Mouse (Mus musculus): ENCODE data around the gene Pip4k2b. TPM values are rescaled to one million over a fixed set of nuclear protein-coding genes. Genes with fewer than 3 reads are reported as not detected.
"Not testable (repeated sequence)": the region's sequence is repeated elsewhere in the genome, so short reads cannot be mapped to it uniquely, and the experiment has no call there.

The Pip4k2b gene
- 0.43 and 0.63 TPM in 2 replicates for polyA plus RNA-seq (2015; fragmentation: Nextera tagmentation; extraction: Ambion mirVana)

DNA sequence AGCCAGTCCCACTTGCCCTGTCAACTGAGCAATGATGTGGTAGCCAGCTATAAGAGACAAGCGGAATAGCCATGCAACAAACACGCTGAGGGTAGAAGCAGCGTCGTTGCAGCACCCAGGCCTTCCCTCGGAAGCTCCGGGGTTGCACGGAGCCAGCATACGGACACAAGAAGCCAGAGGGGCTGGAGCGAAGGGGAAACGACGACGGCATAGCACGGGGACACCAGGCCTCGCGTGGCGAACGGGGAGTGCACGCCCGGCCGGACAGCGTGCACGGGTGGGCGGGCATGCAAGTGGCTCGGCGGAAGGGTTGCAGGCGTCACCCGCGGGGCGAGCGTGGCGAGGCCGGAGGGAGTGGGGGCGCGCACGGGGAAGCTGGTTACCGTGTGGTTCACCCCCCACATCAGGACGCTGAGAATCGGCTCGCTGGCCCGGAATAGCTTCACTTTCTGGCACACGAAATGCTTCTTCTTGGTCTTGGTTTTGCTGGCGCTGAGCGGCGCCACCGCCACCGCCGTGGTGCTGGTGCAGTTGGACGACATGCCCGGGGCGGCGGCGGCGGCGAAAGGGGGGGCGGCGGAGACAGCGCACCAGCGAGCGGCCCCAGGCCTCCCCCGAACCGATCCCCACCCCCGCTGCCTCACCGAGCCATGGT, at the start of gene Pip4k2b:
Gene Pip4k2b (minus strand): TSS at position 642 of the 655 bp plus-strand sequence.
- Histone ChIP-seq H3K9me3 (ENCODE audit: control insufficient read depth) (no peaks in the 10 kb centered on the region), H3K27me3 (replicated peaks; ENCODE audit: control insufficient read depth, insufficient read depth, low read length) (no peaks in the 10 kb centered on the region), H3K4me1 (replicated peaks; ENCODE audit: control insufficient read depth, insufficient read depth, low read length) (peaks cover 5% of the 10 kb centered on the region; the same call in 1 of the 2 replicates), H3K4me2 (replicated peaks; ENCODE audit: low read depth) (peak within 1 kb of the TSS; percentile 87), H3K27ac (ENCODE audit: low read depth, low read length) (peak within 1 kb of the TSS; percentile 80), H3K9ac (ENCODE audit: low read depth, low read length) (peak within 1 kb of the TSS; percentile 78), H3K4me3 (ENCODE audit: low read depth, low read length) (peak within 1 kb of the TSS; percentile 89), H3K36me3 (ENCODE audit: control insufficient read depth, insufficient read depth) (peaks cover 23% of the 10 kb centered on the region)
- no peak for TF ChIP-seq CTCF (IDR thresholded peaks at IDR 0.05; ENCODE audit: low read depth)
- peak; percentile 31 for ATAC-seq
- WGBS, result under 1% methylated on average over 62 of the region's 63 CpGs

DNA sequence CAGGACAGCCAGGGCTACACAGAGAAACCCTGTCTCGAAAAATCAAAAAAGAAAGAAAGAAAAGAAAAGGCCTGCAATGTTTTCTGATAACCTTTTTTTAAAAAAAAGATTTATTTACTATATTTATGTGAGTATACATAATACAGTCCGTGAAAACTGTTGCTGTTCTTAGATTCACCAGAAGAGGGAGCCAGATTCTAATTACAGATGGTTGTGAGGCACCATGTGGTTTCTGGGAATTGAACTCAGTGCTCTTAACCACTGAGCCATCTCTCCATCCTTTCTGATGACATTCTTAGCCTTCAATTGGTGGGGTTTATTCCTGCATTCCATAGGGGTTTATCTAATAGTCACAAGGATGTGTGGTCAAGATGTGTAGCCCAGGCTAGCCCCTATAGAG, 48.7 kb upstream of the Pip4k2b start:
- no peak overlapping the region for H3K4me2 ChIP-seq (replicated peaks; ENCODE audit: low read depth)
- no peaks in the 10 kb centered on the region for H3K36me3 ChIP-seq (ENCODE audit: control insufficient read depth, insufficient read depth)
- no peak overlapping the region for H3K9ac ChIP-seq (ENCODE audit: low read depth, low read length)
- no peaks in the 10 kb centered on the region for H3K9me3 ChIP-seq (ENCODE audit: control insufficient read depth)
- 4% methylated on average over 2 of the region's 2 CpGs for WGBS
- no peak overlapping the region for H3K27ac ChIP-seq (ENCODE audit: low read depth, low read length)
- no peaks in the 10 kb centered on the region for H3K4me1 ChIP-seq (replicated peaks; ENCODE audit: control insufficient read depth, insufficient read depth, low read length)
- 0 out of 2 replicates have a peak, but pooled peaks have one; percentile 37 for ATAC-seq
- no peaks in the 10 kb centered on the region for H3K27me3 ChIP-seq (replicated peaks; ENCODE audit: control insufficient read depth, insufficient read depth, low read length)
- H3K4me3 ChIP-seq (ENCODE audit: low read depth, low read length), result no peak overlapping the region
- TF ChIP-seq CTCF (IDR thresholded peaks at IDR 0.05; ENCODE audit: low read depth), result peak; percentile 84

DNA sequence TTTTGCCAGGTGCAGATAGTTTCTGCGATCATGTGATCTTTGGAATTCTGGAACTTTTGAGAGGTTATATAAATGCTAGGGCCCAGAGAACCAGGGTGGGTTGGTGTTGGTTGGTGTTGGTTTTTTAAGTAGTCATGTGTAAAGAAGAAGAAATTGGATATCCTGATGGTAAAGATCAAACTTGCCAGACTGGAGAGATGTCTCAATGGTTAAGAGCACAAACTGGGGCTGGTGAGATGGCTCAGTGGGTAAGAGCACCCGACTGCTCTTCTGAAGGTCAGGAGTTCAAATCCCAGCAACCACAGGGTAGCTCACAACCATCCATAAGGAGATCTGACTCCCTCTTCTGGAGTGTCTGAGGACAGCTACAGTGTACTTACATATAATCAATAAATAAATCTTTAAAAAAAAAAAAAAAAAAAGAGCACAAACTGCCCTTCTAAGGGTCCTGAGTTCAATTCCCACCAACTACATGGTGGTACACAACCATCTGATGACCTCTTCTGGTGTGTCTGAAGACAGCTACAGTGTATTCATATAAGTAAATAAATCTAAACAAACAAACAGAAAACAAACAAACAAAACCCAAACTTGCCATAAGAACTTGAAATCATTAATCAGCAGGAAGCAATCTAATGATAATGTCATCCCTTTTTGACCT, 46.4 kb upstream of the Pip4k2b start:
- not testable (repeated sequence) for H3K36me3 ChIP-seq (ENCODE audit: control insufficient read depth, insufficient read depth); H3K4me3 ChIP-seq (ENCODE audit: low read depth, low read length); H3K9me3 ChIP-seq (ENCODE audit: control insufficient read depth); H3K27me3 ChIP-seq (replicated peaks; ENCODE audit: control insufficient read depth, insufficient read depth, low read length); H3K4me2 ChIP-seq (replicated peaks; ENCODE audit: low read depth); H3K27ac ChIP-seq (ENCODE audit: low read depth, low read length); H3K4me1 ChIP-seq (replicated peaks; ENCODE audit: control insufficient read depth, insufficient read depth, low read length); ATAC-seq; H3K9ac ChIP-seq (ENCODE audit: low read depth, low read length)
- WGBS, result 69% methylated on average over 2 of the region's 2 CpGs

DNA sequence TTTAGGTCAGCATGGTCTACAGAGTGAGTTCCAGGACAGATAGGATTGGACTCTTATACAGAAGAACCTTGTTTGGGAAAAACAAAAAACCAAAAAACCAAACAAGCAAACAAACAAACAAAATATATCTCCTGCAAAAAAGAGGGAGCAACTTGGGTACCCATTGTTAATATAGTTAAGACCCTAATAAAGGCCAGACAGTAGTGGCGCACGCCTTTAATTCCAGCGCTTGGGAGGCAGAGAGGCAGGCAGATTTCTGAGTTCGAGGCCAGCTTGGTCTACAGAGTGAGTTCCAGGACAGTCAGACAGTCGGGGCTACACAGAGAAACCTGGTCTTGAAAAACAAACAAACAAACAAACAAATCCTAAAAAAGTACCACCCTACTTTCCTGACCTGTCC, 45.2 kb upstream of the Pip4k2b start:
- no peak for TF ChIP-seq CTCF (IDR thresholded peaks at IDR 0.05; ENCODE audit: low read depth)
- H3K27me3 ChIP-seq (replicated peaks; ENCODE audit: control insufficient read depth, insufficient read depth, low read length), result no peaks in the 10 kb centered on the region
- no peak overlapping the region for H3K4me3 ChIP-seq (ENCODE audit: low read depth, low read length)
- WGBS, result 89% methylated on average over 5 of the region's 5 CpGs
- no peak for ATAC-seq
- H3K9ac ChIP-seq (ENCODE audit: low read depth, low read length), result no peak overlapping the region
- H3K36me3 ChIP-seq (ENCODE audit: control insufficient read depth, insufficient read depth), result no peaks in the 10 kb centered on the region
- H3K4me2 ChIP-seq (replicated peaks; ENCODE audit: low read depth), result no peak overlapping the region
- H3K27ac ChIP-seq (ENCODE audit: low read depth, low read length), result no peak overlapping the region
- H3K9me3 ChIP-seq (ENCODE audit: control insufficient read depth), result no peaks in the 10 kb centered on the region
- H3K4me1 ChIP-seq (replicated peaks; ENCODE audit: control insufficient read depth, insufficient read depth, low read length), result no peaks in the 10 kb centered on the region

DNA sequence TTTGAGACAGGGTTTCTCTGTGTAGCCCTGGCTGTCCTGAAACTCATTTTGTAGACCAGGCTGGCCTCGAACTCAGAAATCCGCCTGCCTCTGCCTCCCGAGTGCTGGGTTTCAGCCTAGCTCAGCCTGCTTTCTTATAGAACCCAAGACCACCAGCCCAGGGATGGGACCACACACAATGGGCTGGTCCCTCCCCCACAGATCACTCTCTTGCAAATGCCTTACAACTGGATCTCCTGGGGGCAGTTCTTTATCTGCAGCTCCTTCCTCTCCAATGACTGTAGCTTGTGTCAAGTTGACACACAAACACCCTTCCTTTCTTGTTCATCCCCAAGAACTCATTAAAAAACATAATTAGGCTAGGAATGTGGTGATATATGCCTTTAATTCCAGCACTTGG, 43.5 kb upstream of the Pip4k2b start:
- no peak overlapping the region for H3K4me3 ChIP-seq (ENCODE audit: low read depth, low read length)
- WGBS, result 96% methylated on average over 3 of the region's 3 CpGs
- no peak for TF ChIP-seq CTCF (IDR thresholded peaks at IDR 0.05; ENCODE audit: low read depth)
- no peaks in the 10 kb centered on the region for H3K27me3 ChIP-seq (replicated peaks; ENCODE audit: control insufficient read depth, insufficient read depth, low read length)
- no peak overlapping the region for H3K9ac ChIP-seq (ENCODE audit: low read depth, low read length)
- no peaks in the 10 kb centered on the region for H3K9me3 ChIP-seq (ENCODE audit: control insufficient read depth)
- H3K27ac ChIP-seq (ENCODE audit: low read depth, low read length), result no peak overlapping the region
- no peak for ATAC-seq
- no peaks in the 10 kb centered on the region for H3K36me3 ChIP-seq (ENCODE audit: control insufficient read depth, insufficient read depth)
- H3K4me2 ChIP-seq (replicated peaks; ENCODE audit: low read depth), result no peak overlapping the region
- no peaks in the 10 kb centered on the region; the same call in 1 of the 2 replicates for H3K4me1 ChIP-seq (replicated peaks; ENCODE audit: control insufficient read depth, insufficient read depth, low read length)

DNA sequence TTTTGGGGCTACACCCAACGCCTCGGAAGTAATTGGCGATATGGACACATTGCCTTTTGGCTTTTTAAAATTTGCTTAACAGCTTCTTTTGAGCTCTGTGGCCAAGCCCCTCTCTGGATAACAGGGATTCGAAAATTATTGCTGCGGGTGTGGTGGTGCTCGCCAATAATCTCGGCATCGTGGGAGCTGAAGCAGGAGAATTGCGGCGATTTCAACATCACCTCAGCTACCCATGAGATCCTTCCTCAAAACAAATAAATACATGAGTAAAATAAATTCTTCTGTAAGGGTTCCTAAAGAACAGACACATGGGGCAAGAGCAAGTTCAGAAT, 38.0 kb upstream of the Pip4k2b start:
- 0% methylated on average over 10 of the region's 10 CpGs for WGBS
- Histone ChIP-seq H3K4me3 (ENCODE audit: low read depth, low read length) (peak overlapping the region; percentile 88), H3K36me3 (ENCODE audit: control insufficient read depth, insufficient read depth) (peaks cover 30% of the 10 kb centered on the region), H3K27ac (ENCODE audit: low read depth, low read length) (peak overlapping the region; percentile 58), H3K4me2 (replicated peaks; ENCODE audit: low read depth) (peak overlapping the region; percentile 61), H3K27me3 (replicated peaks; ENCODE audit: control insufficient read depth, insufficient read depth, low read length) (no peaks in the 10 kb centered on the region), H3K9ac (ENCODE audit: low read depth, low read length) (peak overlapping the region; percentile 55), H3K4me1 (replicated peaks; ENCODE audit: control insufficient read depth, insufficient read depth, low read length) (peaks cover 2% of the 10 kb centered on the region; the same call in 1 of the 2 replicates), H3K9me3 (ENCODE audit: control insufficient read depth) (no peaks in the 10 kb centered on the region)
- ATAC-seq, result no peak; the same call in 1 of the 2 replicates
- no peak for TF ChIP-seq CTCF (IDR thresholded peaks at IDR 0.05; ENCODE audit: low read depth)
